Mouse (Mus musculus): ENCODE results near the gene Cdkn2b. TPM values are rescaled to one million over a fixed set of nuclear protein-coding genes. Genes with fewer than 3 reads are reported as not detected.

Gene Cdkn2b
- polyA plus RNA-seq, 2 experiments, result 0.11 TPM; not detected in 1

DNA sequence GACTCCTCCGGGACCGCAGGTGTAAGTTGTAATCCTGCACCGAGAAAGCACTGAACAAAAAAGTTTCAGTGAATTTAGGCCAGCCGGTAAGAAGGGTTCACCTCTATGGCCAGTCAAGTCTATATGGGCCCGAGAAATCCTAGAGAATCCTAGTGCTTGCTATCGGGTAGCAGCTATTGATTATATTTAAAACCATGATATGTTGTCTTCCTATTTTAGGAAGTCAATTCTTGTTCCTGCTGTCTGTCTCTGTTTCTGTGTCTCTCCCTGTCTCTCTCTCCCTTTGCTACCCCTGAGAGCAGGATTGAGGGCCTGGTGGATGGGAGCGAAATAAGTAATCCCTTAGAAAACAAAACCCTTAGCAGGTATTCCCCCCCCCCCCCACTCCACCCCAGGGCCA lies 17.3 kb downstream of the Cdkn2b start:
- 11% methylated on average over 7 of the region's 7 CpGs for WGBS (ENCODE audit: insufficient replicate concordance)
- H3K9ac ChIP-seq (replicated peaks), result no peak overlapping the region

DNA sequence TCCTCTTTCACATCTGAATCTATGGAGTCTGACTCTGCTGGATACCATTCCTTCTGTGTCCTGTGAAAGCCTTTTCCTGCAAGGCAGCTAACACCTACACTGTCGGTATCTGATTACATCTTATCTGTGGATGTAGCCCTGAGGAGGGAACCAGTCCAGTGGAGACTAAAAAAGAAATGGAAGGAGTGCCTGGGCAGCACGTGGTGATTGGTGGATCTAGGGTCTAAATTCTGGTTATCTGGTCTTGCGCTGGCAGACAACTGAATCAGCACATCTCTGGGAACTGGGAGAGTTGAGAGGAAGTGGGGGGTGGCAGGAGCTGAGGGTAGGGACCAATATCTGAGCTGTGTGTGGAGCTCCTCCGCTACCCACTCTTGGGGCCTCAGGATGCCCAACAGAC lies 21.8 kb downstream of the Cdkn2b start:
- 5% methylated on average over 4 of the region's 4 CpGs for WGBS (ENCODE audit: insufficient replicate concordance)
- H3K4me3 ChIP-seq (ENCODE audit: insufficient read depth in 1 of 2, low read depth in 2 of 2, low read length in 2 of 2), result no peak overlapping the region
- H3K9me3 ChIP-seq (ENCODE audit: control insufficient read depth, low read length), result no peaks in the 10 kb centered on the region
- peaks cover 57% of the 10 kb centered on the region for H3K27me3 ChIP-seq (ENCODE audit: control insufficient read depth, insufficient read depth, low read length)
- no peaks in the 10 kb centered on the region for H3K4me1 ChIP-seq (replicated peaks; ENCODE audit: control insufficient read depth in 2 of 2, insufficient read depth in 2 of 2, low read length in 1 of 2)
- ATAC-seq (ENCODE audit: insufficient read depth), result no peak
- no peak overlapping the region for H3K9ac ChIP-seq (replicated peaks)
- no peak for DNase-seq (ENCODE audit: low read depth in 3 of 3, low spot score in 3 of 3)
- H3K36me3 ChIP-seq (replicated peaks; ENCODE audit: control insufficient read depth, insufficient read depth, low read depth), result no peaks in the 10 kb centered on the region
- H3K4me2 ChIP-seq (ENCODE audit: low read depth), result no peak overlapping the region
- H3K27ac ChIP-seq, result no peak overlapping the region
- no peak for TF ChIP-seq EP300 (IDR thresholded peaks at IDR 0.05; ENCODE audit: low read depth)
- TF ChIP-seq CTCF (IDR thresholded peaks at IDR 0.05; ENCODE audit: low read depth), result no peak

More for the DNA sequence above, 17.3 kb downstream of the Cdkn2b start:
- ATAC-seq (ENCODE audit: insufficient read depth) (no peak), DNase-seq (ENCODE audit: low read depth in 3 of 3, low spot score in 3 of 3) (no peak)
- no peaks in the 10 kb centered on the region for H3K9me3 ChIP-seq (ENCODE audit: control insufficient read depth, low read length)
- no peak overlapping the region for H3K27ac ChIP-seq
- H3K36me3 ChIP-seq (replicated peaks; ENCODE audit: control insufficient read depth, insufficient read depth, low read depth), result no peaks in the 10 kb centered on the region
- H3K4me1 ChIP-seq (replicated peaks; ENCODE audit: control insufficient read depth in 2 of 2, insufficient read depth in 2 of 2, low read length in 1 of 2), result no peaks in the 10 kb centered on the region
- TF ChIP-seq CTCF (IDR thresholded peaks at IDR 0.05; ENCODE audit: low read depth) (no peak), EP300 (IDR thresholded peaks at IDR 0.05; ENCODE audit: low read depth) (no peak)
- peaks cover 91% of the 10 kb centered on the region for H3K27me3 ChIP-seq (ENCODE audit: control insufficient read depth, insufficient read depth, low read length)
- H3K4me2 ChIP-seq (ENCODE audit: low read depth), result no peak overlapping the region
- H3K4me3 ChIP-seq (ENCODE audit: insufficient read depth in 1 of 2, low read depth in 2 of 2, low read length in 2 of 2), result no peak overlapping the region

GRCm38 (mm10) chr4:89286566-89286965 lies 24.3 kb downstream of the Cdkn2b start:
- WGBS (ENCODE audit: insufficient replicate concordance), result 3% methylated on average over 1 of the region's 1 CpGs
- no peak for TF ChIP-seq EP300 (IDR thresholded peaks at IDR 0.05; ENCODE audit: low read depth)
- TF ChIP-seq CTCF (IDR thresholded peaks at IDR 0.05; ENCODE audit: low read depth), result no peak
- H3K36me3 ChIP-seq (replicated peaks; ENCODE audit: control insufficient read depth, insufficient read depth, low read depth), result no peaks in the 10 kb centered on the region
- DNase-seq (ENCODE audit: low read depth in 3 of 3, low spot score in 3 of 3) (no peak), ATAC-seq (ENCODE audit: insufficient read depth) (no peak)
- H3K4me1 ChIP-seq (replicated peaks; ENCODE audit: control insufficient read depth in 2 of 2, insufficient read depth in 2 of 2, low read length in 1 of 2), result no peaks in the 10 kb centered on the region
- no peak overlapping the region for H3K4me2 ChIP-seq (ENCODE audit: low read depth)
- H3K4me3 ChIP-seq (ENCODE audit: insufficient read depth in 1 of 2, low read depth in 2 of 2, low read length in 2 of 2), result no peak overlapping the region
- no peaks in the 10 kb centered on the region for H3K9me3 ChIP-seq (ENCODE audit: control insufficient read depth, low read length)
- H3K9ac ChIP-seq (replicated peaks), result no peak overlapping the region
- H3K27ac ChIP-seq, result no peak overlapping the region
- H3K27me3 ChIP-seq (ENCODE audit: control insufficient read depth, insufficient read depth, low read length), result peaks cover 51% of the 10 kb centered on the region

DNA sequence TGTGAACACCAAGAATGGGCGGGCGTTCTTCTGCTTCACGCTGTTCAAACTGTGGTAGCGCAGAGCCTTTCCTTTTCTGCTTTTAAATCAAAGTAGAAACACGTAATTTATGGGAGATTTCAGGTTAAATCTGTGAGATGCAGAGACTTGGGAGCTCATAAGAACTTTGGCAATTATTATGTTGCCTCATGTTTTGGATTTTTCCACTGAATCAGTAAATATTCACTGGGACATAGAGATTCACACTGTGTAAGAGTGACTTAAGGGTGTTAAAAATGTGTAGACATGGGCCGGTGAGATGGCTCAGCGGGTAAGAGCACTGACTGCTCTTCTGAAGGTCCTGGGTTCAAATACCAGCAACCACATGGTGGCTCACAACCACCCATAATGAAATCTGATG lies 25.2 kb downstream of the Cdkn2b start:
- no peak overlapping the region for H3K9ac ChIP-seq (replicated peaks)
- no peaks in the 10 kb centered on the region for H3K4me1 ChIP-seq (replicated peaks; ENCODE audit: control insufficient read depth in 2 of 2, insufficient read depth in 2 of 2, low read length in 1 of 2)
- peaks cover 48% of the 10 kb centered on the region for H3K27me3 ChIP-seq (ENCODE audit: control insufficient read depth, insufficient read depth, low read length)
- H3K27ac ChIP-seq, result no peak overlapping the region
- no peak overlapping the region for H3K4me2 ChIP-seq (ENCODE audit: low read depth)
- no peaks in the 10 kb centered on the region for H3K9me3 ChIP-seq (ENCODE audit: control insufficient read depth, low read length)
- DNase-seq (ENCODE audit: low read depth in 3 of 3, low spot score in 3 of 3), result no peak
- H3K36me3 ChIP-seq (replicated peaks; ENCODE audit: control insufficient read depth, insufficient read depth, low read depth), result no peaks in the 10 kb centered on the region
- WGBS (ENCODE audit: insufficient replicate concordance), result 39% methylated on average over 7 of the region's 7 CpGs
- TF ChIP-seq CTCF (IDR thresholded peaks at IDR 0.05; ENCODE audit: low read depth) (no peak), EP300 (IDR thresholded peaks at IDR 0.05; ENCODE audit: low read depth) (no peak)
- H3K4me3 ChIP-seq (ENCODE audit: insufficient read depth in 1 of 2, low read depth in 2 of 2, low read length in 2 of 2), result no peak overlapping the region
- no peak for ATAC-seq (ENCODE audit: insufficient read depth)

- Histone ChIP-seq H3K4me2 (ENCODE audit: low read depth) (no peak overlapping the region), H3K9me3 (ENCODE audit: control insufficient read depth, low read length) (no peaks in the 10 kb centered on the region), H3K4me3 (ENCODE audit: insufficient read depth in 1 of 2, low read depth in 2 of 2, low read length in 2 of 2) (no peak overlapping the region), H3K9ac (replicated peaks) (no peak overlapping the region), H3K27me3 (ENCODE audit: control insufficient read depth, insufficient read depth, low read length) (peaks cover 50% of the 10 kb centered on the region), H3K4me1 (replicated peaks; ENCODE audit: control insufficient read depth in 2 of 2, insufficient read depth in 2 of 2, low read length in 1 of 2) (no peaks in the 10 kb centered on the region), H3K27ac (no peak overlapping the region), H3K36me3 (replicated peaks; ENCODE audit: control insufficient read depth, insufficient read depth, low read depth) (no peaks in the 10 kb centered on the region)
- no peak for DNase-seq (ENCODE audit: low read depth in 3 of 3, low spot score in 3 of 3)
- 3% methylated on average over 12 of the region's 12 CpGs for WGBS (ENCODE audit: insufficient replicate concordance)
- TF ChIP-seq EP300 (IDR thresholded peaks at IDR 0.05; ENCODE audit: low read depth) (no peak), CTCF (IDR thresholded peaks at IDR 0.05; ENCODE audit: low read depth) (no peak)
- ATAC-seq (ENCODE audit: insufficient read depth), result no peak
Observed at GRCm38 (mm10) chr4:89282661-89283060, 28.2 kb downstream of the Cdkn2b start.
